Mouse (Mus musculus) cerebellum, postnatal 25 days (tissue): ENCODE measurements at regions not wholly inside any gene's neighbourhood (a gene's known extent, or its start where the extent isn't known, plus 50 kb on each side); places are given as distances from the start of the nearest gene placed in this dataset.

Source experiments
- DNase-seq, 2 experiments: peaks; one replicate each; pipeline ENCODE4 v3.0.0; 2021; ENCODE audit warnings: mixed read lengths in 2 of 2

DNA sequence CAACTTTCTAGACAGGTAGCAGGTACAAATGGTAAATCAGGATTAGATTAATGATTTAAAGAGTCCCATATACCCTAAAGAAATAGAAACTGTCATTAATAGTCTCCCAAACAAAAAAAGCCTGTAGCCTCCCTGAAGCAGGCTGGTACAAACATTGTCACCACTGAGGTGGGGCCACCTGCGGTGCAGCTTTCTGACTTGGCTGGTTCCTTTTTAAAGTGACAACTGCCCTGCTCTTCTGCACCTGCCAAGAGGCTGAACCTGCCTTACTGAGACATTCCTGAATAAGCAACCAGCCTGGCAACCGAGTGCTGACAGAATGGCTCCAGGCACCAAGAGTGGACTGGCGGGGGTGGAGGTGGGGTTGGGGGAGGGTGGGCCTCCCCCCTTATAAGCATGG, 687.0 kb upstream of the Vrk2 start:
- peak; percentile 7 to 34 for DNase-seq

DNA sequence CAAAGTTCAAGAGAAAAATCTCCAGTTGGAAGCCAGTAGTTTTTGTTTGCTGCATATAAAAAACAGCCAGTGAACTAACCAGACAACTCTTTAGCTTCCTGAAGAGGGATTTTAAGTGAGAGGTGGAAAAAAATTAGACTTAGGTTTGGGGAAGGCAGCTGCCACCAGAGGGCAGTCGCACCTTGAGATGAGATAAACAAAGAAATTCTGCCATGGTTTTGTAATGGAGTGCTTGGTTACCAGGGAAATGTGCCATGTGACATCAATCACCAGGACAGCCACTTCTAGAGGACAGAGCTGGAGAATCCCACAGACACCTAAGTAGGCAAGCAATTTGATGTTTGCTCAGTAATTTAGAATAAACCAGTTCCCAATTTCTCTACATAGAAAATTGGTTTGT, 670.5 kb upstream of the Vrk2 start:
- DNase-seq: peak; percentile 50 to 63

DNA sequence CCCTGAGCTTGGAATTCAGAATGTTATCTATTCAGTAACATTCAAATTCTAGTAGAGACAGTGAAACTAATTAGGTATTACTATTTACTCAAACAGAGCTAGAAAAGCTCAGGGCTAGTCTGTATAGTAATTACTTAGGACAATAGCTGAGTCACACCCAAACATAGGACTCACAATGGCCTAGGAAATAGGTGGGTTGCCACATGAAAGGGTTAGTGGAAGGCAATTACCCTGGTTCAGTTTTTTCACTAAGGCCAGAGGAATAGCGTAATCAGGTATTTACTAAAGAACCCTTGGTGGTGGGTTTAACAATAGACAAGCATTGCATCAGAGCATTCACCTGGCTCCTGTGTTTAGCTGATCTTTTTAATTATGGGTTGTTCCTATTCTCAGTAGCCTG, 664.7 kb upstream of the Vrk2 start:
- DNase-seq: no peak

DNA sequence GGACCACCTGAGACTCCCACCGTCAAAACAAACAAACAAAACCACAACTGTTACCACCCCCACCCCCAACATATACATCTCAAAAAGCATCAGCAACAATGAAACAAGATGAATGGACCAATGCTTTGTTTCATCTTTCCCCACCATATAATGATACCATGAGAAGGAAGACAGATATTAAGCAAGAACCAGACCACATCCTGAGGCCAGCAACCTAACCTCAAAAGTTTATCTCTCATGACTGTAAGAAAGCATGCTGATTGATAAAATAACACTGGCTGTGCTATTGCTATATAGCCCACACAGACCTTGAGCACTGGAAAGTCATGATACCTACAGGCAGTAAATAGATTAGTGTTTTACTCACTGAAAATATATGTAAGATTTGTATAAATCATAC, 642.1 kb upstream of the Vrk2 start:
- DNase-seq: no peak

DNA sequence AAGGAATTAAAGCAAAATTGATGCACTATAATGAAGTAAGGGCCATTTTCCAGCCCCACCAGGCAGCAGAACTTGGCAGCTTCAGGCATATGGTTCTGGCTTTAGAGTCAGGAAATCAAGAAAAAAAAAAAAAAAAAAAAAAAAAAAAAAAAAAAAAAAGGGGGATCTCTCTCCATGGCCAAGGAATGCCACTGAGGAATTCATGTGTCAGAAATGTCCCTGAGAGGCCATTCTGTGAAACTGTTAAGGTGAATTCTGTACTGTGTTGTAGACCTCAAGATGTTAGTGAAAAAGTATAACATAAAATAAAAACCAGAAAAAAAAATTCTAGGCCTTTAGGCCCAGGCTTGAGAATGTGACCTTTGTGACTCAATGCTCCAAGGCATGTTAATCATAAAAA, 632.7 kb upstream of the Vrk2 start:
- no peak for DNase-seq

DNA sequence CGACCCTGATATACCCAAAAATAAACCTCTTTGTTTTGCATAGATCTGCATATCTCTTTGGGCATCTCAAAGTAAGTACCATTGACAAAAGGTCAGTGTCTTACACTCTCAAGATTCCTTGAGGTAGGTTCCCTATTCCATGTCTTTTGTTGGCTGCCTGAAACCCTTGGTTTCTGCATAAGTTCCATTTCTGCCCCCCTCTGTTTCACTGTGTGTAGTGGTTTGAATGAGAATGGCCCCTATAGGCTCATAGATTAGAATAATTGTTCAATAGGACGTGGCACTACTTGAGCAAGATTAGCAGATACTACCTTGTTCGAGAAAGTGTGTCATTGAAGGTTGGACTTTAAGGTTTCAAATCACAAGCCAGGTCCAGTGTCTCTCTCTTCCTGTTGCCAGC, 628.6 kb upstream of the Vrk2 start:
- no peak for DNase-seq

DNA sequence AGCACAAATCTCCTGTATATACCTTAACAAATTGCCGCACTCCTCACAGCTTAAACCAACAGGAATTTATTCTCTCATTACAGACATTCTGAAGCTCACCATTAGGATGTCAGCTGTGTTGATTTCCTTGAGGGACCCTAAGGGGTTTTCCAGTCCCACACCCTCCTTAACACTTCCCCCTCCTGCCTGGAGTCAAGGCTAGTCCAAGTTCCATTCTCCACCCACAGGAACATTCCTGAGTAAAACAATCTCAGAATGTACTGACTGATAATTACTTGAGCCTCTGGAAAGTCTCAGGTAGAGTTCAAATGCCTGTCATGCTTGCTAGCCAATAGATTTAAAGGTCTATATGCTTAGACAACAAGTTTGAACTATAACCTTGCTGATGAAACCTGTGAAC, 628.2 kb upstream of the Vrk2 start:
- no peak for DNase-seq

DNA sequence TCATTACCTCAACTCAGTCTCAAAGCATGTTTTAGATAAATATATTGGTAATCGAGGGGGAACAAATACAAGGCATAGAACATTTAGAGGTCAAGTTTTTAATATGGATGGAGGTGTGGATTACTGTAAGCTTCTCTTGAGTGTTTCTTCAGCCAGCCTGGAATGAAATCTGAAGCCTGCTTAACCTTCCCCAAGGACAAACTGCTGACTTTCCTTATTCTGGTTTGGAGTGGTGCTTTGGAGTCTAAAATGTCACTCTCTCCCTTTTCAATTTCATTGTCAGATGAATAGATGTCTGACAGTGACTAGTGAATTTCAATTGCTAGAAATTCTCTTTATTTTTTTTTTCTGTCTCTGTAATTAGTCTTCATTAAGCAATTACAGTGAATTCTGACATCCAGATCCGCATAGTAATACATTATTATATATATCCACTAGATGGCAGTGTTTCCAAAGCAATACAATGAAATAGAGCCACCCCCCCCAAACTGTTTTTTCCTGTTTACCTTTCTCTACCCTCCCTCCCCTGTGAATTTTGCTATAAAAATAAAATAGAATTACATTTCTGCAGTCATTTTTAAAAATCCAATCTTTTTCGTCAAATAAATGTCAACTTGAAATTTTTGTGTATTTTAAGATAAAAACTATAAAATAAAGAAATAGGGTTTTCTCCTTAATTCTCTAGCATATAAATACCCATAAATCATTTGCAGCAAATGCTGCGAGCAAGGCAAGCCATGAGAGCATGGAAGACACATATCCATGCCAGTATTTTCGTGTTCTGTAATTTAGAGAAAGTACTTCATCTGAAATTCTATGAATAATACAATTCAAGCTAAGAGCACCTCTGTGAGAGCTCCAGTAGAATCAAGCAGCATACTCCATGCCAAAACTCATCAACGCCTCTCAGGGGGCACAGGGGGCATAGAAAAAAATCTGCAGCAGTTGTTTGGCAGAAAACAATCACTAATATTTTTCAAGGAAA, 626.2 kb upstream of the Vrk2 start:
- DNase-seq: no peak

DNA sequence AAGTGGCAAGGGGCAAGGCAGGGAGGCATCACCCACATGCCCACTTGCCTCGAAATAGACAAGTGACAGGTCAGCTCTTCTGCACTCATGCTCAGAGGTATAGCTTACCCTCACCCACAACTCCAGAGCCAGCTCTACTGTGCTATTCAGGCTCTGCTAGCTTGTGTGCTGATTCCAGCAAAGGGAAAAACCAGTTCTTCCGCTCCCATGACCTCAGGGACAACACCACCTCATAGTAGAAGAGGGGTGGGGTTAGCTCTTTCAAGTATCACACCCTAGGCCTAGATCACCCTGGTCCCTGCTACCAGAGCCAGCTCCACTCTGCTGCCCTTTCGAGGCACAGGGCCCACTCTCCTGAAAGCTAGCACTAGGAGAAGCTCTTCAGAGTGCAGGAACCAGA, 622.0 kb upstream of the Vrk2 start:
- DNase-seq: no peak

DNA sequence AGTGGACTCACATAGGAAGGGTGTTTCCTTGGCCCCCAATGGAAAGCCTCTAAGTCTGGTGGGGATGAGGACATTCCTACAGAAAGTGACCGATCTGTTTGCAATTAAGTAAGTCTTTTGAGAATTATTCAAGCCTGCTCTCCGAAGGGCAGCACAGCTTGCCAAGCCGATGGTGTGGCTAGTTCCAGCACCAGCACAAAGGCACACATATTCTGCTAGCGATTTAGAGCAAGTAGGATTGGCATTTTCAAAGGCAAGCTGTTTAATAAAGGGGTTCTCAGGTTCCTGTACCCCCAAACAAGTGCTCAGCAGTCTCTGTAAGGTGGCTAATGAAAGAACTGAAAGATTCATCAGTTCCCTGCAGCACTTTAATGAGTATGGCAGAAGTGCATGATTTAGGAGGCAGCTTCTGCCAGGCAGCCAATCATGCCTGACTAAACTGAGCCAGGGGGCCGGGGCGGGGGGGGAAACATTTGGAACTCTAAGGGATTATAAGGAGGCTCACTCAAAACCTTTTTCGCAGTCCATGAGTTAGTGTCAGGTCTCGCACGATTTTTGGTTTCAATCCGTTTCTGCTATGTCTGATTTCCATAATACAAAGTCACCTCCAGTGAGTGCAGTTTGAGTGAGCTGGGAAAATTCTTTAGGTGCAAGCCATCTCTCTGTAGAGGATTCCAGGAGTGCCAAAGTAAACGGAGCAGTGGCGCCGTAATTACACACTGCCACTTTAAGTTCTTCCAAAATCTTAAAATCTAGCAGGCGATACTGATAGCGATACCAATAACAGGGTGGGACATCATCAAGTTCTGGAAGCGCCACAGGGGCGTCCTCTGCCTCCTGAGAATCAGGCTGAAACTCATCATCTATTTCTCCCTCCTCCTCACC, 609.8 kb upstream of the Vrk2 start:
- no peak for DNase-seq

DNA sequence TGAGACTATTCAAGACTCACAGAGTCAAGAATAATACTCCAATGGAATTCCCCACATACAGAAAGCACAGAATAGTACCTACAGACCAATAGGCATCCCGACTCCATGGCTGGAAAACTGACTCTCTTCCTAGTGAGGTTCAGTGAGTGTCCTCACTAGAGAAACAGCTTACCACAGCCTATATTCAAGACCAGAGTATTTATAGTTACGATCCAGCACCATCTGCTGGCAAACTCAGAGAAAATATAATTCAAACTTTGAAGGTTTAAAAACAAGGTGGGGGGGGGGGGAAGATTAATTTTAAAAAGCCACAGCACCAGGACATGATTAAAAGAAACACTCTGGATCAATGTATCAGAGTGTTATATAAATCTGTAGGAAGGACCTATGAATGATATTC, 590.2 kb upstream of the Vrk2 start:
- no peak for DNase-seq

DNA sequence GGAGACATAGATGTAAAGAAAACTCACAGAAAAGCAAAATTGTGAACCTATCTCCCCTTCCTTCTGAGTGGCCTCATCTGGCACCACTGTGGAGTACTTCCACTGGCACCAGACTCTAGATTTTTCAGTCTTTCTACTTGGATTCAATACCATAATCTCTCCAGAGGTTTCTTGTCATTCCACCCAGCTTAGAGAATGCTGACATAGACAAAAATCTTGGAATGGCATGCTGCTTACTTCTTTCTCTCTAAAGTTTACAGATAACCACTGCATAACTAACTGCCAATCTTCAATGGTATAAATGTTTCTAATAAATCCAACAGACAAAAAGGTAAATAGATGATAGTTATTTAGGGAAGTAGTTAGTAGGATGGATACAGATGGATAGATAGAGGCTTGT, 589.6 kb upstream of the Vrk2 start:
- DNase-seq: no peak

DNA sequence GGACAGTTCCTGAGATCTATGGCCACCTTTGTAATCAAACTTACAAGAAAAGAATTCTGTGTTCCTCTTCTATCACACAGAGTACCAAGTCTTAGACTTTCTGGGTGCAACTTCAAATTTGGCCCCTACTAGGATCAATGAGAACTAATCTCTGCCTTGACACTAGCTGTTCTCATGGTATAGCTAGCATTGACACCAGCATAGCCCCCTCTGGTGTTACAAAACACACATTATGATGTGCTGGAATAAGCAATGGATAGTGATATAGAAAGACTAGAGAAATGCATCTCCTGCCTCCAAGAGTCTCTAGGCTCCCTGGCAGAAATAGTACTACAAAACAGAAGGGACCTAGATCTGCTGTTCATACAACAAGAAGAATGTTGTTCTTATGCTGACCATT, 566.6 kb upstream of the Vrk2 start:
- DNase-seq: no peak
